Mouse (Mus musculus): Measurements from ENCODE around the gene Kcnj6. TPM values are rescaled to one million over a fixed set of nuclear protein-coding genes. Genes with fewer than 3 reads are reported as not detected.

Kcnj6 gene
- polyA plus RNA-seq, 1 experiment from 2014 or later: 0.08 TPM

DNA sequence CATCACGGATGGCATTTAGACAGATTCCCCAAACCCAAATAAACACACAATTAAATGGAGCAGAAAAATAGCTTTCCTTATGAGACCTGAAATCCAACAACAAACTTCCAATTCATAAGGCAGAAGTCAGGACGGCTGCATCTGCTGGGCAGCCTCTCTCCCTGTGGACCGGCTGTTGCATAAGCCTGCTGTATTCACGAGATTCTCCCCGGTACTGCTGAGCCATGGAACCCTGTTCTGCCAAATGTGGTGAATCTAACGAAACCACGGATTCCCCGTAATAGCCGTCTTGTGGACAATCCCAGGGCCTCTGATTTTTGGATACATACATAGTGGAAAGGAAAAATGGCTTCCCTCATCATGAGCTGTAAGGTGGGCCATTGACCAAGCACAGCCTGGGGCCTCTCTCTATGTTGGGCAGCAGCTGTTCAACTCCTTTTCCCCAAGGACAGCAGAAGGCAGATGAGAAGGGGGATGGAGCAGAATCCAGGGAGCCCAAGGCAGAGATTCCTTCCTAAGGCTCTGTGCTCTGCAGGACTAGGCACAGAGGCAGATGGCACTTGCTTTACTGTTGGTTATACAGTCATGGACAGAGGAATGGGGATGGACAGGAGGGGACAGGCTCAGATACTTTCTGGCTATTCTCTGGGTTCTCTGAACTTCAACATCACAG lies 40.2 kb downstream of the Kcnj6 start:
- no peaks in the 10 kb centered on the region for H3K27me3 ChIP-seq (replicated peaks; ENCODE audit: control insufficient read depth, insufficient read depth, low read length)
- H3K36me3 ChIP-seq (ENCODE audit: control insufficient read depth, insufficient read depth, low read length): no peaks in the 10 kb centered on the region
- H3K27ac ChIP-seq (ENCODE audit: low read depth): no peak overlapping the region
- WGBS: 86% methylated on average over 9 of the region's 9 CpGs
- no peak overlapping the region for H3K4me3 ChIP-seq (ENCODE audit: low read depth, low read length)
- H3K4me1 ChIP-seq (replicated peaks; ENCODE audit: control insufficient read depth, insufficient read depth, low read length): no peaks in the 10 kb centered on the region
- no peaks in the 10 kb centered on the region for H3K9me3 ChIP-seq (ENCODE audit: control insufficient read depth, low read length)
- ATAC-seq (replicated peaks; ENCODE audit: low FRiP score, low TSS enrichment, low read depth) (no peak), DNase-seq (ENCODE audit: low spot score) (no peak)
- no peak overlapping the region for H3K9ac ChIP-seq (ENCODE audit: low read length)
- H3K4me2 ChIP-seq (ENCODE audit: low read length): no peak overlapping the region

DNA sequence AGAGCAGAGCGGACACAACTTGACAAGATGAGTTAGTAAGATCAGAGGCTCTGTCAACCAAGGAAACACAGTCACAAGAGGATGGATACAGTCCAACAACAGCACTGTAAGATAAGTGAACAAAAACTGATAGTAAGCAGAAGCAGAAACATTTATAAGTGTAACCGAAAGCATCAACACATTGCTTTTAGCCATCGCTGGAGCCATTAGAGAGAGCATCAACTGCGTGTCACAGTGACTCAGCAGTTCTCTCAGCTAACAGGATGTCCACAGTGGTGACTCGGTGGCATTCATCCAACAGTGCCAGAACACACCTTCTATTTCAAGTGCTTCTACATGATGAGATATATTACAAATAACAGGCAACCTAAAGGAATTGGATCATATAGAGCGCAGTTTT lies 41.1 kb downstream of the Kcnj6 start:
- Histone ChIP-seq H3K27ac (ENCODE audit: low read depth) (no peak overlapping the region), H3K9me3 (ENCODE audit: control insufficient read depth, low read length) (no peaks in the 10 kb centered on the region), H3K36me3 (ENCODE audit: control insufficient read depth, insufficient read depth, low read length) (no peaks in the 10 kb centered on the region), H3K27me3 (replicated peaks; ENCODE audit: control insufficient read depth, insufficient read depth, low read length) (no peaks in the 10 kb centered on the region), H3K4me3 (ENCODE audit: low read depth, low read length) (no peak overlapping the region), H3K4me1 (replicated peaks; ENCODE audit: control insufficient read depth, insufficient read depth, low read length) (no peaks in the 10 kb centered on the region), H3K9ac (ENCODE audit: low read length) (no peak overlapping the region), H3K4me2 (ENCODE audit: low read length) (no peak overlapping the region)
- ATAC-seq (replicated peaks; ENCODE audit: low FRiP score, low TSS enrichment, low read depth) (no peak), DNase-seq (ENCODE audit: low spot score) (no peak)
- WGBS: 85% methylated on average over 6 of the region's 6 CpGs

DNA sequence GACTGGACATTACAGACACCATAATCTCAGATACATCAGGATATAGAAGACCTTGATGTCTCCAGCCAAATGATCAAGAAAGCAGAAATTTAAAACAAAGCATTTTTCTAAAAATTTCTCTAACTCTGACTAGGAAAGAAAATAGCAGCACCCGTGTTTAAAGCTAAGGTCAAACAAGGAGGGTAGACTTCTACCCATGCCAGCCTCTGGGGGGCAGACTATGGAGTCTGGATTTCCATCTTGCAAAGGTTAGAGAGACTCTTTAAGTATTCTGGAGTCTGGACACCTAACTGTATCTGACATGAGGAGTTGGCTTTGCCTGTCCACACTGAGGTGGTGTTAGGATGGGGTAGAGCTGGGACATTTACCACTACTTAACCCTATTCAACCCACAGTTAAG lies 44.2 kb downstream of the Kcnj6 start:
- Histone ChIP-seq H3K4me1 (replicated peaks; ENCODE audit: control insufficient read depth, insufficient read depth, low read length) (no peaks in the 10 kb centered on the region), H3K9ac (ENCODE audit: low read length) (no peak overlapping the region), H3K36me3 (ENCODE audit: control insufficient read depth, insufficient read depth, low read length) (no peaks in the 10 kb centered on the region), H3K27ac (ENCODE audit: low read depth) (no peak overlapping the region), H3K9me3 (ENCODE audit: control insufficient read depth, low read length) (no peaks in the 10 kb centered on the region), H3K27me3 (replicated peaks; ENCODE audit: control insufficient read depth, insufficient read depth, low read length) (no peaks in the 10 kb centered on the region), H3K4me3 (ENCODE audit: low read depth, low read length) (no peak overlapping the region), H3K4me2 (ENCODE audit: low read length) (no peak overlapping the region)
- DNase-seq (ENCODE audit: low spot score): no peak
- no peak for ATAC-seq (replicated peaks; ENCODE audit: low FRiP score, low TSS enrichment, low read depth)
- WGBS: 68% methylated on average over 1 of the region's 1 CpGs

DNA sequence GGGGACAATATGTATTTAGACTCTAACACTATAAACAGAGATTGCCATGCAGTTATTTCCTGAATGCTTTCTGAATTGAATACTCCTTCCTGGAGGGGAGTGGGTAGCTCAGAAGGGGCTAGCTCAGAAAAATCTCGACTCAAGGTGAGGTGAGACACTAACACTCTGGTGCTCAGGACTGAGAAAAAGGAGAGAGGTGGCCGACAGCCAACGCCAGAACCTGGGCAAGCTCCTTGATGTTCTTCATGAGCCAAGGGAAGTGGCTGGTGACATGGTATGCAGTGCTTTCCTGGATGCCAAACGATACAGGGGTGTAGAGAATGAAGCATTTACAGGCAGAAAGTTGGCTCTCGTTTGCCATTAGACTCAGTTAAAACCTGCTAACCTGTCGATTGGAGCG lies 48.3 kb downstream of the Kcnj6 start:
- Histone ChIP-seq H3K4me3 (ENCODE audit: low read depth, low read length) (no peak overlapping the region), H3K4me1 (replicated peaks; ENCODE audit: control insufficient read depth, insufficient read depth, low read length) (no peaks in the 10 kb centered on the region; the same call in 1 of the 2 replicates), H3K4me2 (ENCODE audit: low read length) (no peak overlapping the region), H3K27me3 (replicated peaks; ENCODE audit: control insufficient read depth, insufficient read depth, low read length) (no peaks in the 10 kb centered on the region), H3K27ac (ENCODE audit: low read depth) (no peak overlapping the region), H3K36me3 (ENCODE audit: control insufficient read depth, insufficient read depth, low read length) (no peaks in the 10 kb centered on the region), H3K9me3 (ENCODE audit: control insufficient read depth, low read length) (no peaks in the 10 kb centered on the region), H3K9ac (ENCODE audit: low read length) (no peak overlapping the region)
- DNase-seq (ENCODE audit: low spot score) (no peak), ATAC-seq (replicated peaks; ENCODE audit: low FRiP score, low TSS enrichment, low read depth) (no peak)
- 88% methylated on average over 7 of the region's 7 CpGs for WGBS

DNA sequence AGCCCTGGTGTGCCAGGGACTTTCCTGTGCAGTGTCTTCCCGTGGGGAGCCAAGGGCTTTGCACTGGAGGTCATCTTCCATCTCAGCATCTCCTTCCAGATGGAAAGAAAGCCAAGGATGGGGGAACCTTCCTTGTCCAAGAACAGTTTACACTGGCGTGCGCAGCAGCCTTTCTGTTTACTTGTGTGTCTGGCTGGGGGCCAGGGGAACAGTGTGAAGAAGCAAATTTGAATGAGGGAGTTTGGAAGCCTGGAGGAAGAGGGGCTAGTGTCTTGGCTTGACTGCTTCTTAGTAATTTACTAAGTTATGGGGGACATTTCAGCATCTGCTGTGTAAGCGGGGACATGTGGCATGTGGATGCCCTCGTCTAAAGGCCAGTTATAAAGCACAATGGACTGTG lies 50.7 kb downstream of the Kcnj6 start:
- no peak for ATAC-seq (replicated peaks; ENCODE audit: low FRiP score, low TSS enrichment, low read depth)
- no peak overlapping the region for H3K27ac ChIP-seq (ENCODE audit: low read depth)

DNA sequence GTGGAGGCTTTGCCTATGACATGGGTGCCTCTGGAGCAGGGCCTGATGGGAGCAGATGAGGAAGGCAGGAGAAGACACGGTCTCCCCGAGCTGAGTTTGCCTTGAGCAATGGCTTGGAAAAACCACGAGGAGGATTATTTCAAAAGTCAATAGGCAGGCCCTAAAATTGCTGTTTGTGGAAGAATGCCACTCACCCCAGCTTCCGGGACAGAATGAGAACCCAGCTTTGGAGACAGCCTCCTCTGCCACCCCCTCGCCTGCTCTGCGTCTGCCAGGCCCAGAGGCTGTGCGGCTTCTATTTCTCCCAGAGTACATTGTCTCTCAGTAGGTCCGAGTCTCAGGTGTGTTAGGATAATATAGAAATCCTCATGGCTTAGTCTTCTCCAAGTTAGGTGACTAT lies 64.8 kb downstream of the Kcnj6 start:
- 80% methylated on average over 8 of the region's 8 CpGs for WGBS
- no peak overlapping the region for H3K4me3 ChIP-seq (ENCODE audit: low read depth, low read length)
- H3K36me3 ChIP-seq (ENCODE audit: control insufficient read depth, insufficient read depth, low read length): no peaks in the 10 kb centered on the region
- ATAC-seq (replicated peaks; ENCODE audit: low FRiP score, low TSS enrichment, low read depth) (no peak), DNase-seq (ENCODE audit: low spot score) (no peak)
- H3K4me2 ChIP-seq (ENCODE audit: low read length): no peak overlapping the region
- 0 out of 2 replicates have a peak, but pooled peaks cover 2% of the 10 kb centered on the region for H3K27me3 ChIP-seq (replicated peaks; ENCODE audit: control insufficient read depth, insufficient read depth, low read length)
- no peak overlapping the region for H3K9ac ChIP-seq (ENCODE audit: low read length)
- no peaks in the 10 kb centered on the region for H3K9me3 ChIP-seq (ENCODE audit: control insufficient read depth, low read length)
- no peak overlapping the region for H3K27ac ChIP-seq (ENCODE audit: low read depth)
- H3K4me1 ChIP-seq (replicated peaks; ENCODE audit: control insufficient read depth, insufficient read depth, low read length): peaks cover 10% of the 10 kb centered on the region; the same call in 1 of the 2 replicates

More for the DNA sequence above, 50.7 kb downstream of the Kcnj6 start:
- H3K9ac ChIP-seq (ENCODE audit: low read length): no peak overlapping the region
- no peak overlapping the region for H3K4me3 ChIP-seq (ENCODE audit: low read depth, low read length)
- 55% methylated on average over 5 of the region's 5 CpGs for WGBS
- no peaks in the 10 kb centered on the region for H3K27me3 ChIP-seq (replicated peaks; ENCODE audit: control insufficient read depth, insufficient read depth, low read length)
- DNase-seq (ENCODE audit: low spot score): no peak
- H3K9me3 ChIP-seq (ENCODE audit: control insufficient read depth, low read length): no peaks in the 10 kb centered on the region
- H3K4me1 ChIP-seq (replicated peaks; ENCODE audit: control insufficient read depth, insufficient read depth, low read length): no peaks in the 10 kb centered on the region; the same call in 1 of the 2 replicates
- no peaks in the 10 kb centered on the region for H3K36me3 ChIP-seq (ENCODE audit: control insufficient read depth, insufficient read depth, low read length)
- H3K4me2 ChIP-seq (ENCODE audit: low read length): no peak overlapping the region

DNA sequence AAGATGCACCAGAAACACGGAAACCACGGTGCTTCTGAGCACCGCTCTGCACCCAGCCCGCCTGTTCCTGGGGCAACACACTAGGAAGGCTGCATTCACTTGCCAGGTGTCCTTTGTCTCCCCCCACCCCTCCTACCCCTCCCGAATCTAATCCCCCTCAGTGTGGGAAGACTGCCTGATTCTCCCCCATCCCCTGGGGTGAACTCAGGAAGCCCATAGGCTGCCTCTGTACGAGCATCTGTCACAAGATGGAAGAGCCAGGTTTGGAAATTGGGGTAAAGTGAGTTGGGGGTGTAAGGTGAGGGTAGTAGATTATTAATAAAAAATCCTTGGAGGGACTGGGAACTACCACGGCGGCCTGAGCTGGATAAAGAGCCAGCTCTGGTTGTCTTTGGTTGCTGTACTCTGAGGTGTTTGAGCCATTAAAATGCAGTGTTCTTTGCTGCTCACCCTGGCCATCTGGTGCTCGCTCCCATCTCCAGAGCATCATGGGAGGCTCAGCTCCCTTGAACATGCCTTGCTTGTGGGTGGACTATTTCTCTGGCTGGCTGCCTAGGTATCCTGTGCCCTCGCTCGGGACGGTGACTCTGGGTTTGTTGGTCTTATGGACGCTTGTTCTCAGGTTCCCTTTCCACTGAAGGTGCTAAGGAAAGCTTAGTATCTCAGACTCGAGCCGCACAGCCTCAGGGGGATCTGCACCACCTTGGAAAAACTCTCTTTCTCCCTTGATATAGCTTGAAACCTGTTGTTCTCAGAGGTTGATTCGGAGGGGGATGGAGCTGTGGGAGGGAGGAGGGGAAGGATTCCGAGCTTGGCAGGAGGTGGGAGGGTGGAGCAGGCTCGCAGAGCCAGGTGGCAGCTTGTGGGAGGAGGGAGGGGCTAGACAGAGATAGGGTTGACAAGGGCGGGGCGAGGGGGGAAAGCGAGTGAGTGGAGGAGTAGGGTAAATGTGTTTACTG lies 65.9 kb downstream of the Kcnj6 start:
- Histone ChIP-seq H3K36me3 (ENCODE audit: control insufficient read depth, insufficient read depth, low read length) (no peaks in the 10 kb centered on the region), H3K9ac (ENCODE audit: low read length) (no peak overlapping the region), H3K4me2 (ENCODE audit: low read length) (peak overlapping the region; percentile 26), H3K27ac (ENCODE audit: low read depth) (no peak overlapping the region), H3K9me3 (ENCODE audit: control insufficient read depth, low read length) (no peaks in the 10 kb centered on the region), H3K27me3 (replicated peaks; ENCODE audit: control insufficient read depth, insufficient read depth, low read length) (0 out of 2 replicates have a peak, but pooled peaks cover 2% of the 10 kb centered on the region), H3K4me1 (replicated peaks; ENCODE audit: control insufficient read depth, insufficient read depth, low read length) (peaks cover 10% of the 10 kb centered on the region; the same call in 1 of the 2 replicates), H3K4me3 (ENCODE audit: low read depth, low read length) (no peak overlapping the region)
- DNase-seq (ENCODE audit: low spot score): peak; percentile 55
- WGBS: 5% methylated on average over 21 of the region's 21 CpGs
- no peak for ATAC-seq (replicated peaks; ENCODE audit: low FRiP score, low TSS enrichment, low read depth)

DNA sequence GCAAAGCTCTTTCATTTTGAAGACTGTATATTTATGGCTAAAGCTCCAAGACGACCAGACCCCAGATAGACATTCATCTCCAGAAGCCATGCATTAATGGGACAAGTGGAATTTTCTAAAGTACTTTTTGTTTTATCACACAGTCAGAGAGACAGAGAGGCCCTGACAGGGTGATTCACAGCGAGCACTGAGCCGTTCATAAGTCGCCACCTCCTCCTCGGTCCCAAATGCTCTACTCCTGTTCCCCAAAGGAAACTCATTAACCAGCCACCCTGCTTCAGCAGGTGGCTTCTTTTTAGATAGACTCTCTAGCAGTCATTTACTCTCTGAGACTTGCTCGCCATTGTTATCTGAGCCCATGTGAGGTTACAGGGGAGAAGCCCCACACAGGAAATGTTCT lies 72.1 kb downstream of the Kcnj6 start:
- no peak overlapping the region for H3K4me2 ChIP-seq (ENCODE audit: low read length)
- no peak for ATAC-seq (replicated peaks; ENCODE audit: low FRiP score, low TSS enrichment, low read depth)
- H3K27ac ChIP-seq (ENCODE audit: low read depth): no peak overlapping the region

More for the DNA sequence above, 72.1 kb downstream of the Kcnj6 start:
- Histone ChIP-seq H3K36me3 (ENCODE audit: control insufficient read depth, insufficient read depth, low read length) (no peaks in the 10 kb centered on the region), H3K4me1 (replicated peaks; ENCODE audit: control insufficient read depth, insufficient read depth, low read length) (no peaks in the 10 kb centered on the region), H3K27me3 (replicated peaks; ENCODE audit: control insufficient read depth, insufficient read depth, low read length) (no peaks in the 10 kb centered on the region), H3K4me3 (ENCODE audit: low read depth, low read length) (no peak overlapping the region), H3K9ac (ENCODE audit: low read length) (no peak overlapping the region), H3K9me3 (ENCODE audit: control insufficient read depth, low read length) (no peaks in the 10 kb centered on the region)
- no peak for DNase-seq (ENCODE audit: low spot score)
- WGBS: 21% methylated on average over 6 of the region's 6 CpGs

All from intestine, embryonic 14.5 days (tissue).